Mouse (Mus musculus) intestine, embryonic 14.5 days (tissue): ENCODE results near the gene Vamp2. TPM values are rescaled to one million over a fixed set of nuclear protein-coding genes. Genes with fewer than 3 reads are reported as not detected.
A peak's percentile ranks its signal among the peaks of the same experiment; 100 is the strongest.

Experiments
- ATAC-seq: fragments of 200-750 bp; cut with Nextera tagmentation; replicated peaks from 2 replicates; pipeline ENCODE4 v1.8.0; 2017; ENCODE audit warnings: low read depth, moderate number of reproducible peaks, moderate TSS enrichment, moderate library complexity; ENCODE audit not compliant: low FRiP score, low TSS enrichment
- DNase-seq: peaks from one replicate; pipeline ENCODE4 v3.0.0-alpha.2; 2018; ENCODE audit warnings: low spot score
- H3K27ac ChIP-seq: fragments of 300-500 bp; sonication (generic); 2 replicates; pipeline ENCODE4 v1.5.1; 2014; ENCODE audit warnings: low read depth, mild to moderate bottlenecking, control low read depth
- H3K27me3 ChIP-seq: fragments of 300-500 bp; sonication (generic); replicated peaks from 2 replicates; pipeline ENCODE4 v1.6.1; 2014; ENCODE audit warnings: low read length, control low read depth; ENCODE audit not compliant: control insufficient read depth, insufficient read depth
- H3K36me3 ChIP-seq: fragments of 300-500 bp; sonication (generic); 2 replicates; pipeline ENCODE4 v1.6.1; 2014; ENCODE audit warnings: low read length, control low read depth; ENCODE audit not compliant: control insufficient read depth, insufficient read depth
- H3K4me1 ChIP-seq: fragments of 300-500 bp; sonication (generic); replicated peaks from 2 replicates; pipeline ENCODE4 v1.6.1; 2014; ENCODE audit warnings: low read length, control low read depth, mixed read lengths; ENCODE audit not compliant: control insufficient read depth, insufficient read depth
- H3K4me2 ChIP-seq: fragments of 300-500 bp; sonication (generic); 2 replicates; pipeline ENCODE4 v1.6.1; 2014; ENCODE audit warnings: low read length
- H3K4me3 ChIP-seq: fragments of 300-500 bp; sonication (generic); 2 replicates; pipeline ENCODE4 v1.5.1; 2014; ENCODE audit warnings: low read depth, low read length, control low read depth, mixed read lengths
- H3K9ac ChIP-seq: fragments of 300-500 bp; sonication (generic); 2 replicates; pipeline ENCODE4 v1.6.1; 2014; ENCODE audit warnings: mild to moderate bottlenecking, low read length
- H3K9me3 ChIP-seq: fragments of 300-500 bp; sonication (generic); 2 replicates; pipeline ENCODE4 v1.6.1; 2016; ENCODE audit warnings: low read length, control low read depth; ENCODE audit not compliant: control insufficient read depth
- WGBS: fragments of 180-500 bp; shearing (Covaris S2); extraction: QIAGEN DNeasy Blood & Tissue Kit; methylation state at CpG from one replicate; pipeline ENCODE4 v1.1.7; 2014; 5-methylcytosine and 5-hydroxymethylcytosine counted together
- polyA plus RNA-seq: library from polyadenylated mRNA; unstranded; fragments of >200 nt; fragmentation: Nextera tagmentation; extraction: Ambion mirVana; gene quantifications from 2 replicates; pipeline ENCODE4 v1.2.1, GENCODE M21; 2014

Gene Vamp2
- polyA plus RNA-seq, 1 experiment from 2014 or later = 76.7 TPM

- H3K9me3 ChIP-seq = no peaks in the 10 kb centered on the region
- peak overlapping the region; percentile 98 for H3K4me2 ChIP-seq
- WGBS = 3% methylated on average over 28 of the region's 29 CpGs
- H3K4me1 ChIP-seq = peaks cover 43% of the 10 kb centered on the region
- peak overlapping the region; percentile 68 for H3K4me3 ChIP-seq
- H3K36me3 ChIP-seq = peaks cover 24% of the 10 kb centered on the region
- H3K9ac ChIP-seq = peak overlapping the region; percentile 47
- peak; percentile 97 for DNase-seq
- peak; percentile 33 for ATAC-seq
- peak overlapping the region; percentile 92 for H3K27ac ChIP-seq
- H3K27me3 ChIP-seq = no peaks in the 10 kb centered on the region
Measured at GRCm38 (mm10) chr11:69096987-69097900, 9.0 kb downstream of the Vamp2 start.

DNA sequence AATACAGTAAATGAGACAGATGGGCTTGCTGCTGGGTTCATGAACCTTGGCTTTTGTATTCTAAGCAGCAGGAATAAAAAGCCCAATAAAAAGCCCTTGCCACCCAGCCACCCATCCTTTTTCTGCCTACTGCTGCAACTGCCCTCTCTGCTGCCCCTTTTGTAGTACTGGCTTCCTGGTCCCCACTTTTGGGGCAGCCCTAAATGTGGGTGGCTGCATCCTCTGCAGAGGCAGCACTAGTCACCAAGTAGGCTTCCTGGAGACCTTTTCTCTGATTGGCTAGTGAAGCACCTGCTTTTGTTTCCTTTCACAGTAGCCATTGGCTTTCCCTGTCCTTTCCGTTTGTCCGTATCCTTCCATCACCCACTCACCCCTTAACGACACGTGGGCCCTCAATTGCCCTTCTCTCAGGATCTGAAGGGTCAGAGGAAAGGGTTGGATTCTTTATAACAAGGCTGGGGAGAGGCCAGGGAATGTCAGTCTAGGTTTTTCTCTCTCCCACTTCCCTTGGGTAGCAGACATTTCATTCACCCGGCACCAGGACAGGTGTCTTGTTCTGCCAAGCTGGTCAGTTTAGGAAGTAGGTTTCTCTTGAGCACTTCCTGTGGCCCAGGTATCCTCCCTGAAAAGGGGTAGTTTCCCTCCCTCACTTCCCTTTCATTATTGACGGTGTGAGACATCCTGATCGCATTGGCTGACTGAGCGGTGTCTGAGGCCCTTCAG, 9.9 kb downstream of the Vamp2 start:
- Histone ChIP-seq H3K27me3 (no peaks in the 10 kb centered on the region), H3K4me2 (peak overlapping the region; percentile 98), H3K4me3 (peak overlapping the region; percentile 46), H3K9me3 (no peaks in the 10 kb centered on the region), H3K9ac (no peak overlapping the region; the same call in 1 of the 2 replicates), H3K4me1 (peaks cover 43% of the 10 kb centered on the region), H3K27ac (peak overlapping the region; percentile 92), H3K36me3 (peaks cover 27% of the 10 kb centered on the region)
- DNase-seq = no peak
- WGBS = 24% methylated on average over 8 of the region's 8 CpGs
- no peak for ATAC-seq

GRCm38 (mm10) chr11:69098762-69099091, 10.4 kb downstream of the Vamp2 start:
- Histone ChIP-seq H3K9me3 (no peaks in the 10 kb centered on the region), H3K4me1 (peaks cover 43% of the 10 kb centered on the region), H3K27ac (peak overlapping the region; percentile 92), H3K27me3 (no peaks in the 10 kb centered on the region), H3K36me3 (peaks cover 32% of the 10 kb centered on the region), H3K9ac (peak overlapping the region; percentile 51), H3K4me2 (peak overlapping the region; percentile 98), H3K4me3 (peak overlapping the region; percentile 46)
- DNase-seq (peak; percentile 94), ATAC-seq (peak; percentile 12)
- WGBS = under 1% methylated on average over 19 of the region's 19 CpGs

DNA sequence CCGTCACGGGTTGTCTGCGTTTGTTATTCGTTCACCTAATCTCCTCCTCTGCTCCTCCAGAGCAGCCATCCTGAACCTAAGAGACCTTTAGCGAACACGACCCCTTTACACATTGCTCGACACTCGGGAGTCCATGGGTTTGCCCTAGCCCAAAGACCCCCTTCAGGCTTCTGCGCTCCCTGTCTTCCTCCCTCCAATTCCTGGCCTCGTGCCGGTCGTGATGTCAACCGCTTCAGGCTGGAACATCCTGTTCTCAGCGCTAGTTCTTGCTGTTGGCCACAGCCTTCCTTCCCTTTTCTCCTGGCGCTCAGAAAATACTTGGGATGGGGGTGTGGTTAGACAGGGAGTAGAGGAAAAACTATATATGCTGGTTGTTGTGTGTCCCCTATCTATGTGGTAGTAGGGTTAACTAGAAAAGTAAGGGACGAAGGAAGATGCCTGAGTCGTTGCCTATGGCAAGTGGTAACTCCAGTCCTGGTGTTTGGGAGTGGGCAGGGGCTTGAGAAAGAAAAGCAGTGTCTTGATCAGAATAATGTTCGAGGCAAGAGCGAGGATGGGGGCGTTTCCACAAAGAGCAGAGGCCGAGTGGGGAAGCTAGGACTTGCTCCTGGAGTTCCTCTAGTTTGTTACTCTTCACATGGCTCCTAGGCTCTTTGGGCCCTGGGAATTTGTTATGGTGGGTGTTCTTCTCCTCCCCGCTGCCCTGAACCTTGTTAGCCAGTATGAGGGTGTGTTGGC, 11.1 kb downstream of the Vamp2 start:
- Histone ChIP-seq H3K4me1 (peaks cover 43% of the 10 kb centered on the region), H3K36me3 (peaks cover 38% of the 10 kb centered on the region), H3K9ac (peak overlapping the region; percentile 51), H3K4me2 (peak overlapping the region; percentile 98), H3K27ac (peak overlapping the region; percentile 92), H3K27me3 (no peaks in the 10 kb centered on the region), H3K4me3 (peak overlapping the region; percentile 46), H3K9me3 (no peaks in the 10 kb centered on the region)
- under 1% methylated on average over 22 of the region's 22 CpGs for WGBS
- no peak for ATAC-seq
- peak; percentile 84 for DNase-seq

DNA sequence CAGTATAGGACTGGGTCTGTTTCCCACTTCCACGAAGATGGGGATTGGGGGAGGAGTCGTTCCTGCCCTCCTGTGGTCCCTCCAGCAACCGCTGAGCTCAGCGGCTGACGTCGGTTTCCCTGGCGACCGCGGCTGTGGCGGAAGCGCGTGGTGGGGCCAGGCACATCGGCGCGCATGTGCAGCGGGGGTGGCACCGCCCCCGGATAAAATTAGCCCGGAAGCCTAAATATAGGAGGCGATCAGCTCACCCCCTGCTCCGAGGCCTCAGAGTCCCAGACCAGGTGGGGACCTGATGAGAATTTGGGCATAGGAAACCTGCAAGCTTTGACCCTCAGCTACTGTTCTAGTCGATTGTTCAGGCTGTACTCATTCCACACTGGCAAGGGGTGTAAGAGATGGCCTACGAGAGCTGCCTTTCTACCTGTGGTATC, 11.6 kb downstream of the Vamp2 start:
- Histone ChIP-seq H3K4me2 (peak overlapping the region; percentile 98), H3K4me3 (peak overlapping the region; percentile 46), H3K36me3 (peaks cover 44% of the 10 kb centered on the region), H3K27me3 (no peaks in the 10 kb centered on the region), H3K27ac (peak overlapping the region; percentile 92), H3K9me3 (no peaks in the 10 kb centered on the region), H3K4me1 (peaks cover 43% of the 10 kb centered on the region), H3K9ac (peak overlapping the region; percentile 51)
- WGBS = under 1% methylated on average over 23 of the region's 23 CpGs
- DNase-seq (peak; percentile 89), ATAC-seq (peak; percentile 26)

DNA sequence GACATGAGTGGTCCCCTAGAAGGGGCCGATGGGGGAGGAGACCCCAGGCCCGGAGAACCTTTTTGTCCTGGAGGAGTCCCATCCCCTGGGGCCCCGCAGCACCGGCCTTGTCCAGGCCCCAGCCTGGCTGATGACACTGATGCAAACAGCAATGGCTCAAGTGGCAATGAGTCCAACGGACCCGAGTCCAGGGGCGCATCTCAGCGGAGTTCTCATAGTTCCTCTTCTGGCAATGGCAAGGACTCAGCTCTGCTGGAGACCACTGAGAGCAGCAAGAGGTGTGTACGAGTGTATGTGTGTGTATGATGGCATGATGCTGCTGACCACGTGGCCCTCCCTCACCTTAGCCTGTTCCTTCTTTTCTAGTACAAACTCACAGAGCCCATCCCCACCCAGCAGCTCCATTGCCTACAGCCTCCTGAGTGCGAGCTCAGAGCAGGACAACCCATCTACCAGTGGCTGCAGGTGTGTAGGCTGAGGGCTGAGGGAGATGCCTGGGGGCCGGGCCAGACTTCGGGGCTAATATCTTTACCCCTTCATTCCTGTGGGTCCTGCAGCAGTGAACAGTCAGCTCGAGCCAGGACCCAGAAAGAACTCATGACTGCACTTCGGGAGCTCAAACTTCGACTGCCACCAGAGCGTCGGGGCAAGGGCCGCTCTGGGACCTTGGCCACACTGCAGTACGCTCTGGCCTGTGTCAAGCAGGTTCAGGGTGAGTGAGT, 12.5 kb downstream of the Vamp2 start:
- H3K27ac ChIP-seq = 0 out of 2 replicates have a peak overlapping the region, but pooled peaks have one; percentile 92
- no peaks in the 10 kb centered on the region for H3K27me3 ChIP-seq
- WGBS = 90% methylated on average over 20 of the region's 20 CpGs
- no peaks in the 10 kb centered on the region for H3K9me3 ChIP-seq
- peak overlapping the region; percentile 46 for H3K4me3 ChIP-seq
- H3K4me1 ChIP-seq = peaks cover 40% of the 10 kb centered on the region
- no peak for DNase-seq
- H3K36me3 ChIP-seq = peaks cover 53% of the 10 kb centered on the region
- peak overlapping the region; percentile 32; the same call in 1 of the 2 replicates for H3K9ac ChIP-seq
- ATAC-seq = no peak
- H3K4me2 ChIP-seq = peak overlapping the region; percentile 98

GRCm38 (mm10) chr11:69101604-69102402, 13.5 kb downstream of the Vamp2 start:
- Histone ChIP-seq H3K4me2 (no peak overlapping the region), H3K27me3 (no peaks in the 10 kb centered on the region), H3K36me3 (peaks cover 60% of the 10 kb centered on the region), H3K9me3 (no peaks in the 10 kb centered on the region), H3K27ac (no peak overlapping the region), H3K4me3 (no peak overlapping the region), H3K4me1 (peaks cover 31% of the 10 kb centered on the region), H3K9ac (no peak overlapping the region)
- DNase-seq (no peak), ATAC-seq (no peak)
- 90% methylated on average over 21 of the region's 21 CpGs for WGBS
